Mouse (Mus musculus): ENCODE data around the gene Cdk2ap2.
A peak's percentile ranks its signal among the peaks of the same experiment; 100 is the strongest.
"Not testable (repeated sequence)": the region's sequence is repeated elsewhere in the genome, so short reads cannot be mapped to it uniquely, and the experiment has no call there.

Cdk2ap2 gene

GRCm38 (mm10) chr19:4115144-4115543 is 18.2 kb downstream of the Cdk2ap2 start:
- DNase-seq (ENCODE audit: low read depth, low spot score), result no peak

DNA sequence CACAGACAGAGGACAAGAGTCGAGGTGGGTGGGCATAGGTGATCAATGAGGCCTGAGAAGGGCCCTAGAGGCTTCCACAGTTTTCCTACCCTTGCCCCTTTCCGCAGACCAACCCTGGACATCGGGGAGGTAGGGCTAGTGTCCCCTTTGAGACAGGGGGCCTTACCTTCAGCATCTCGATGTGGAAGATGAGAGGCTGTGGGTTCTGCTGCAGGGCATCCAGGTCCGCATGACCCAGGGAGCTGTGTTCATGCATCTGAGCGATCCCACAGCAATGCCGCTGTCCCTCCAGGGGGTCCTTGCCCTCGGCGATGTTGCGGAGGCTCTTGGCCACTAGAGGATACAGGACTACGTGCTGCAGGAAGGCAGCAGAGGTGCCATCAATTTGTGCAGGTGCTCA is 18.8 kb downstream of the Cdk2ap2 start:
- no peak for DNase-seq (ENCODE audit: low read depth, low spot score)

- no peak for DNase-seq (ENCODE audit: low read depth, low spot score)
Measured at GRCm38 (mm10) chr19:4117006-4117405, 20.0 kb downstream of the Cdk2ap2 start.

- no peak for DNase-seq (ENCODE audit: low read depth, low spot score)
Measured at GRCm38 (mm10) chr19:4118350-4118749, 21.4 kb downstream of the Cdk2ap2 start.

DNA sequence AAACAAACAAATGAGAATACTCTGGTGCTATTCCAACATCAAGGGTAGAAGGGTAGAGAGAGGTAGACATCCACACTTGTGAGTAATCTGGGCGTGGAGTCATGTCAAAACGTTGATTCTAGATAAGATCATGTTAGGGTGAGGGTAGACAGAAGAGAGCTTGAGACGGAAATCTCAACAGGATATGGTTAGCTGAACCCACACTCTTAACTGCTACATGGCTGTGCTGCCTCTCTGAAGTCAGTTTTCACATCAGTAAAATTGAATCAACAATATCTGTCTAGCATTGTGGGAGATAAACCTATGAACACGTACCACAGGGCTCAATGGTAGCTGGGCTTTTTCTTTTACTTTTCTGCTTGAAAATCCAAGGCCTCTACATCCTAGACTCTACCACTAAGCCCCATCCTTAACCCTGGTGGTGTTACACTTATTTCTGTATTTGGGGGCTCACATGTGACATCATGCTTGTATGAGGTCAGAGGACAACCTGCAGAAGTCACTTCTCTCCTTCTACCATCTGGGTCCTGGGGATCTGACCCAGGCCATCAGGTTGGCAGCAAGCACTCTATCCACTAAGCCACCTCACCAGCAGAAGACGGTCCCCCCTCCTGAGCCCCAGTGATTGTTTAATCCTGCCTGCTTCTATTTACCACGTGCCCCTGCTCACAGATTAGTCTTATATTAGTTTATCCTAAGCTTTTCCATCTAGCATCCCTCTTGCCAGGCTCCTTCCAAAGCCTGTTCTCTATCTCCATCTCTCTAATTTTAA is 22.9 kb downstream of the Cdk2ap2 start:
- no peak for DNase-seq (ENCODE audit: low read depth, low spot score)

DNA sequence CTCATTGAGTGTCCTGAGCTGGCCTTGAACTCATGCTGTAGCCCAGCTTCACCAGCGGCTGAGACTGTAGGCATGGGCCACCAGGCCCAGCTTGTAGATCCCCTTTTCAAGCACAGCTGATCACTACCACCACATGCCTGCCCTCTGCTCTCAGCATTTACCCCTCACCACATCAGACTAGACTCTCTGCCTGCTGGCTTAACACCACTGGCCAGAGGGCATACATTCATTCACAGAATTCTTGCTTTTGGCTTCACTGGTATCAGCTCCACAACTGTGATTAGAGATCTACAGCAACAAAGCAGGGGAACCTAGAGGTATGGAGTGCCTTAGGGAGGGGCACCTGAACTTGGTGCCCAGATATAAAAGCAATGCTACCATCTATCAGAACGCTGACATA is 23.5 kb downstream of the Cdk2ap2 start:
- no peak for DNase-seq (ENCODE audit: low read depth, low spot score)

- DNase-seq (ENCODE audit: low read depth, low spot score), result peak; percentile 99
Measured at GRCm38 (mm10) chr19:4121097-4121805, 24.3 kb downstream of the Cdk2ap2 start.

DNA sequence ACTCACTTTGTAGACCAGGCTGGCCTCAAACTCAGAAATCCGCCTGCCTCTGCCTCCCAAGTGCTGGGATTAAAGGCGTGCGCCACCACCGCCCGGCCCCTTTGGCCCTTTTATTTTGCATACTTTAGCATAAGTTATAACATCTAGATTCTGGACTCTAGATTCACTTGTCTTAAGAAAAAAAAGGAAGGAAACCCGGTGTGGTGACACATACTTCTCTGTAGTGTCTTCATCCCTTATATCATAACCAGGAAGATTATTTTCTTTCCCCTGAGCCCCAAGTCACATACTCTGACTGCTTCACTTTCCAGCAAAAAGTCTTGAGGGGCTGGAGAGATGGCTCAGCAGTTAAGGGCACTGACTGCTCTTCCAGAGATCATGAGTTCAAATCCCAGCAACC is 24.9 kb downstream of the Cdk2ap2 start:
- not testable (repeated sequence) for DNase-seq (ENCODE audit: low read depth, low spot score)

- DNase-seq (ENCODE audit: low read depth, low spot score), result no peak
Measured at GRCm38 (mm10) chr19:4122411-4123370, 25.7 kb downstream of the Cdk2ap2 start.

GRCm38 (mm10) chr19:4124432-4124831 is 27.4 kb downstream of the Cdk2ap2 start:
- no peak for DNase-seq (ENCODE audit: low read depth, low spot score)

DNA sequence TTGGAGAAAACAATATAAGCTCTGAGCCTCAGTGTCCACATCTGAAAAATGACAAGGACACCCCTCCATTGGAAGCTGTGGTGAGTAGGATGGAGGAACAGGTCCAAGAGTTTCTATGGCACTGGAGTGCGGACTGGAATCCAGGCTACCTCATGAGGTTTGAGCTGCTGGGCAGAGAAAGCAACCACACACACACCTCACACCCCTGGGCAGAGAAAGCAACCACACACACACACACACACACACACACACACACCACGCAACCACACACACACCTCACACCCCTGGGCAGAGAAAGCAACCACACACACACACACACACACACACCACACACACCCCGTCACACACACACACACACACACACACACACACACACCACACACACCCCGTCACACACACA is 28.3 kb downstream of the Cdk2ap2 start:
- DNase-seq (ENCODE audit: low read depth, low spot score), result not testable (repeated sequence)

DNA sequence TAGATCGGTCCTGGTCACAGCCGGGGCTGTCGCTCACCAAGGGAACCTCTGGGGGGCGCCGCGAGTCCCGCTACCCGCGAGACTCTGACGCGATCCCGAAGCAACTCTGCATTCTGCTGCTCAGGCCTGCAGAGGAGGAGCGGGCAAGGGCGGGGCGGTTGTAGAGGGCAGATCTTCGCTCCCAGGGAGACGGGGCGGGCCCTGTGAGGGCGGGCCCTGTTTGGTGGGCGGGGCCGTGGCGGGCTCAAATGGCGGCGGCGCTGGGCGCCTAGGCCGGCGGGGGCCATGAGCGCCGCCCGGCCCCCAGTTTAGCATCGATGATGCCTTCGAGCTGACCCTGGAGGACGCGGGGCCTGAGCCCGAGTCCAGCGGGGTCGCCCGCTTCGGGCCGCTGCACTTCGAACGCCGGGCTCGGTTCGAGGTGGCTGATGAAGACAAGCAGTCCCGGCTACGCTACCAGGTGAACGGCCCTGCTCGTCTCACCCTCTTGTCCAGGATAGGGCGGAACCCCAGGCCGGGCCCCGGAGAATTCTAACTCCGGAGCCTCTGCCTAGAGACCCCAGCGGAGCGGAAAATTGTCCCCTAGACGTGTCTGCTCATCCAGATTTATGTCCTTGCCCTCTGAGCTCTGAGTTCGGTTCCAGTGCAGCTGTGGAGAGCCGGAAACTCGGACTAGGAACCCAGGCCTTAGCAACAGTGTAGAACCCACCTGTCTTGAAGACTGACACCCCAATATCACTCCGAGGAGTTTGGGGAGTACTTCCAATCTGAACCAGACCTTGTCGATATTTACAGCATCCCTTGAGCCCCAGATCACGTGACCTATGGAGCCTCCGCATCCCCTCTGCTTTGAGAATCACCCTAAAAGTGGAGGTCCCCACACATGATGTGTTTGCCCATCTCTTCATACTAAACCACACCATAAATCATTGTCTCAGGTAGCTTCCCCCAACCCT is 29.0 kb downstream of the Cdk2ap2 start, which contains the start of gene Aip:
TSS of gene Aip (minus strand) at position 118 of the 956 bp plus-strand sequence.
- DNase-seq (ENCODE audit: low read depth, low spot score), result peak; percentile 98

- DNase-seq (ENCODE audit: low read depth, low spot score), result no peak
Measured at GRCm38 (mm10) chr19:4126759-4127495, 29.9 kb downstream of the Cdk2ap2 start.

DNA sequence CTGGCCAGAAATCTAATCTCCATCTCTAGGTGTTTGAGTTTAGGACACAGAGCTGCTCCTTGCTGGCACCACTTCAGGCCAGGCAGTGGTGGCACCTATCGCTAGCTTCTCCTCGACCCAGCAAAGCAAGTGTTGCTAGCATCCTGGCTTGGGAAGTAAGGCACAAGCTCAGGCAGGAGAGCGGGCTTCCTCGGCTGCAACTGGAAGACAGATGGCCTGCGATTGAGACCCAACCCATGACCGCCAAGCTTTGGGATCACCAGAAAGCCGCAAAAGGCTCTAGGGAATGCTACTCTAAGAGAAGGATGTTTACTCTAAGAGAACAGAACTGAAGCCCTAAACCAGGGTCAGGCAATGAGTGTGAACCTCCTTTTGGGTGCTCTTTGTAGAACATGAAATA is 32.5 kb downstream of the Cdk2ap2 start:
- no peak for DNase-seq (ENCODE audit: low read depth, low spot score)

- DNase-seq (ENCODE audit: low read depth, low spot score), result no peak
Measured at GRCm38 (mm10) chr19:4130106-4130505, 33.1 kb downstream of the Cdk2ap2 start.

GRCm38 (mm10) chr19:4131075-4131474 is 34.1 kb downstream of the Cdk2ap2 start:
- no peak for DNase-seq (ENCODE audit: low read depth, low spot score)

- DNase-seq (ENCODE audit: low read depth, low spot score), result no peak
Measured at GRCm38 (mm10) chr19:4131768-4132167, 34.8 kb downstream of the Cdk2ap2 start.

GRCm38 (mm10) chr19:4134354-4134753 is 37.4 kb downstream of the Cdk2ap2 start:
- DNase-seq (ENCODE audit: low read depth, low spot score), result no peak

DNA sequence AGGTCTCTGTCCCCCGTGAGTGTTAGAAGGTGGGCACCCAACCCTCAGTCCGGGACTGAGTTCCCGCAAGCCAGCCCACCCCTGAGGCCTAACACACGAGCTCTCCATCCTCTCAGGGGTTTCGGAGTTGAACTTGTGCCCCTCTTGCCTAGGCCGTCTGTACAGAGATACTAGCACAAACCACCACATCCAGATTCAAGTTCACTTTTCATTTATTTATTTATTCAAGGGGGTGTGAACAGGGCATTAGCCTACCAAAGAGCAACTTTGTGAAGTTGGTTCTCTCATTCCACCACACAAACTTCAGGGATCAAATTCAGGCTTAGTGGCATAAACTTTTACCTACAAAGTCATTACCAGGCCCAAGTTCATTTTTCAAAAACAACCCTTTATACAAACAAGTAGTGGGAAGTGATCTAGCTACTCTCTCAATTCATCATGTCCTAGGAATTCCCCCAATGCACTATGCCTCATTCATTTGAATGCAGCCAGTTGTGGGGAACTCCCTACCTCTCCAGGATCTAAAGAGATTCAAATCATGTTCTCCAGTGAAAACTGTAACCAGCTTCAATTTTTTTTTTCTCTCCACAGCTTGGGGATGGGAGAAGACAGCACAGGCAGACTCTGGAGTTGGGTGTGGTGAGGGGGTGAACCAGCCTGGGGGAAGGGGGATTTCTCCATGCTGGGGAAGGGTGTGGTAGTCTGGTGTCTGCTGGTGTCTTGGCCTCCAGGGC is 38.4 kb downstream of the Cdk2ap2 start:
- DNase-seq (ENCODE audit: low read depth, low spot score), result peak; percentile 53

Data from R1 (cell line).